Mouse (Mus musculus) layer of hippocampus, adult 9-11 months (tissue): Measurements from ENCODE around the gene Tmem179.
A peak's percentile ranks its signal among the peaks of the same experiment; 100 is the strongest.

Source experiments
- DNase-seq: peaks from one replicate; pipeline ENCODE4 v3.0.0; 2022

Tmem179 gene

DNA sequence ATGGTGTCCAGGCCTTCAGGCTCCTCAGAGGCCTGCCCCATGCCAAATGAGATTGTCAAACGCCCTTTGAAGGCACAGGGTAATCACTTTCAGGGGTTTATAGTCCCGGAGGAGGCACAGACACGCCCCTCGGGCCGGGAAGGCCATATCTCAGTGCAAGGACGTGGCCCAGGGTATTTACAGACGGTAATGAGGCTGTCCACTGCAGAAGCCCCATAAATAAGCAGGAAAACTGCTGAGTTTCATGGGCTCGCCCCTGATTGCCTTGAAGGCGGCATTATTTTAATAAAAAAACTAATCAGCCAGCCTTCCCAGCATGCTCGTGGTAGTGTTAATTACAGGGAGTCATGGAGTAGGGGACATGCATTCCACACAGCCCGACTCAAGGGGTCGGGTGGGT is 54.1 kb downstream of the Tmem179 start:
- no peak for DNase-seq

DNA sequence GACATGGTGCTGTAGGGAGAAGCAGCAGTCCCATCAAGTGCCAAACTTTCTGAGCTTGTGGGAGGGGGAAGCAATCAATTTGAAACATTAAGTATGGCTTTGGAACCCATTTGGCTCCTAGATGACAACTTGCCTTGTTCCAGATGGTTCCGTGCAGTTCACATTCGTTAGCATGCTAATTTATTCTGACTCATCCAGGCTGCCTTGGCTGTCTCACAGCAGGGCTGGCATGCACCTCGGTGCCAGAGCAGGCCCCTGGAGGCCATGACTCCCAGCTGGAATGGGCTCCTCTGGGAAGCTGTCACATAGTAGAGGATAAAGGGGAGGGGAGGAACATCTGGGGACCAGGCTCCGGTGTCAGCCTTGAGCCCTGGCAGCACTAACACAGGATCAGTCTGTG is 58.7 kb downstream of the Tmem179 start:
- peak; percentile 90 for DNase-seq

DNA sequence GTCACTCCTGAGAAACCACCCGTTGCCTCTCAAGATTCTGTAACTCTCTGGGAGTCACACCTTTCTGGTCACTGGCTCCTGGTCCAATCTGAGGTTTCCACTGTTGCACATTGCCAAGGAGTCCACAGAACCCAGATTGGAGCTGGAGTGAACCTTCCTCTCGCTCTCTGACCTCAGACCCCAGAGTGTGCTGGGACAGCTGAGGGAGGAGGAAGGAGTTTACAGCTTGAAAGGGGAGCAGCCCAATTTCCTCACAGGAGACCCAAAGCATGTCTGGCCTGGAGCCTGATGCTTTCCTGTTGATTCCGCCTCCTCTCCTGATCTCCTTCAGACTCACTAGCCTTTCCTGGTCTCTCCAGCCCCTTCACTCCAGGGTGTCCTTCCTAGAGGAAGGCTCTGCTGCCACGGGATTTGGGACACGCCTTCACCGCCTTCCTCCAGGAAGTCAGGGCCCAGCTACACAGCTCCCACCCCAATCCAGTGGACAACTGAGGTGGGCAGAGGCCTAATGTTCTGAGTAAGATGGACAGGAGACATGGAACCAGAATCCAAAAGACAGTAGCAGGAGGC is 60.3 kb downstream of the Tmem179 start:
- DNase-seq: no peak

DNA sequence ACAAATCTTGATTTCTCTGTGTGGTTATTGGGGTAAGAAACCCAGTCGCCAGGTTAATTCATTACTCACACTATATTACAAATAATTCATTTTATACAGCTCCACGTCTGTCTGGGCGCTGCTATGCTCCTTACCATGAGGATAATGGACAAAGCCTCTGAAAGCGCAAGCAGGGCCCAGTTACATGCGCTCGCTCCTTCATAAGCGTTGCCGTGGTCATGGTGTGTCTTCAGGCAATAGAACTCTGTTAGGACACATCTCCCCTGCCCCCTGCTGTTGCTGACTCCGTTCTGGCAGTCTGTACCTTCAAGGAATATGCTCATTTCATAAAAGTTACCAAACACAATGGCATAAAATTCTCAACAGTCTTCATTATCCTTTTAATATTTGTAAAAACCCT is 64.7 kb downstream of the Tmem179 start:
- no peak for DNase-seq

DNA sequence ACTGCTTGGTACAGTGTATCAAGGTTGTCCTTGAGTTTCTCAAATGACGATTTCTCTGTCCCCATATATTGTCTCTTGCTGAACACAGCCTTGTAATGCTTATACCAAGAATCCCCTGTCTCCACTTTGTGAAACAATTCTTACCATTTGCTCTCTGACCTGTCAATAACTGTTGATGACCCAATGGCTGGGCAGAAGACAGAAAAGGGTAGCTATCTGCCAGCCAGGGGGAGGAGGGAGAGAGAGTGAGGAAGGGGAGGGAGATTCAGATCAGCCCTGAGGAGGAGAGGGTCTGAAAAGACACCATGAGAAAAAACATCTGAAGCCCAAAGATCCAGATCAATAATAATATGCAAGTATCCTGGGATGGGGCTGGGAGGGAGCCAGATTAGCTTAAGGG is 65.2 kb downstream of the Tmem179 start:
- DNase-seq: no peak

DNA sequence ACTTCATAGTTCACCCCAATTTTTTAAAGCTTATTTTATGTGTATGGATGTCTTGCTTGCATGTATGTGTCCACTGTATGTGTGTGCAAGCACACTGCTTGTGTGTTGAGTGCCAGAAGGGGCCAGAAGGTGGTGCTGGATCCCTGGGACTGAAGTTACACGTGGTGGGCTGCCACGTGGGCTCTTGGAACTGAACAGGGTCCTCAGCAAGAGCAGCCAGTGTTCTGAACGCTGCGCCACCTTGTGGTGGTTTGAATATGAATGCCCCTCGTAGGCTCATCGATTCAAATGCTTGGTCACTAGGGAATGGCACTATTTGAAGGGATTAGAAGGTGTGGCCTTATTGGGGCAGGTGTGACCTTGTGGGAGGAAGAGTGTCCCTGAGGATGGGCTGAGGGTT is 65.7 kb downstream of the Tmem179 start:
- DNase-seq: peak; percentile 24
